Mouse (Mus musculus) ES-Bruce4 (cell line): Measurements from ENCODE around the gene Capn15. TPM values are rescaled to one million over a fixed set of nuclear protein-coding genes. Genes with fewer than 3 reads are reported as not detected.
A peak's percentile ranks its signal among the peaks of the same experiment; 100 is the strongest.

Source experiments
- H3K27ac ChIP-seq: 2 replicates; pipeline ENCODE4 v1.5.1; 2012; ENCODE audit warnings: low read length, inconsistent platforms; ENCODE audit not compliant: insufficient read depth
- H3K27me3 ChIP-seq: 2 replicates; pipeline ENCODE4 v1.6.1; 2012; ENCODE audit warnings: mild to moderate bottlenecking, low read length, inconsistent platforms; ENCODE audit not compliant: control insufficient read depth, poor library complexity, insufficient read depth, severe bottlenecking
- H3K36me3 ChIP-seq: 2 replicates; pipeline ENCODE4 v1.6.1; 2012; ENCODE audit warnings: inconsistent platforms, mild to moderate bottlenecking, low read length, moderate library complexity; ENCODE audit not compliant: control insufficient read depth, poor library complexity, insufficient read depth, severe bottlenecking
- H3K4me1 ChIP-seq: one replicate; pipeline ENCODE4 v1.8.1; 2011; ENCODE audit warnings: low read length; ENCODE audit not compliant: control insufficient read depth, insufficient read depth
- H3K4me3 ChIP-seq: 2 replicates; pipeline ENCODE4 v1.5.1; 2011; ENCODE audit warnings: low read depth, mild to moderate bottlenecking, low read length
- H3K9ac ChIP-seq: 2 replicates; pipeline ENCODE4 v1.6.1; 2012; ENCODE audit warnings: low read depth, mild to moderate bottlenecking, inconsistent platforms; ENCODE audit not compliant: poor library complexity, severe bottlenecking
- H3K9me3 ChIP-seq: replicated peaks from 2 replicates; pipeline ENCODE4 v1.6.1; 2012; ENCODE audit warnings: mild to moderate bottlenecking, low read length, inconsistent platforms; ENCODE audit not compliant: control insufficient read depth, poor library complexity, insufficient read depth, severe bottlenecking
- CTCF ChIP-seq: IDR thresholded peaks from one replicate; pipeline ENCODE4 v1.8.1; 2011; ENCODE audit warnings: low read depth, low read length
- EP300 ChIP-seq: IDR thresholded peaks from 2 replicates; pipeline ENCODE4 v1.6.1; 2011; ENCODE audit warnings: low read depth, low read length; ENCODE audit not compliant: insufficient read depth
- POLR2A ChIP-seq: IDR thresholded peaks from one replicate; pipeline ENCODE4 v1.8.1; 2011; ENCODE audit warnings: low read length; ENCODE audit not compliant: insufficient read depth
- polyA plus RNA-seq: library from polyadenylated mRNA; stranded (reverse); fragments of >200 nt; gene quantifications from 2 replicates; pipeline ENCODE4 v1.2.4, GENCODE M21; 2011; ENCODE audit warnings: low read depth; ENCODE audit not compliant: missing spikeins, insufficient read depth, insufficient read length

The Capn15 gene
- polyA plus RNA-seq, 1 experiment: 14.2 TPM

DNA sequence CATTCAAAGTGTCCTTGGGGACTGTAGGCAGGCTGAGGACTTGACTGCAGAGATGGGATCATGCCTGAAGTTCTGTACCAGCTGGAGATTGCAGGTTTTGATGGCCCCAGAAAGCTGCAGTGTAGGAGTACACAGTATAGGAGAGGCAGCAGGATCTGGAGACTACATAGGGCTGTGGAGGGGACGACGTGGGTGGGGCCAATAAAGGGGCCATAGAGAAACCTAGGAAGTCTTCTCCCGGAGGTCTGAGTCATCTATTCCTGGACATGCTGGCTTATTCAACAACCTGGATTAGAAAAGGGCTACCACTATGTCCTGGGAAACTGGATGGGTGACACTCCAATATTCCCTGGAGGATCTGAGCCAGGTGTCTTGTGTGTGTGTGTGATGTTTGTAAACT lies 29.9 kb downstream of the Capn15 start:
- H3K4me3 ChIP-seq: no peak overlapping the region
- H3K27me3 ChIP-seq: no peaks in the 10 kb centered on the region
- no peak overlapping the region for H3K9ac ChIP-seq
- no peaks in the 10 kb centered on the region for H3K36me3 ChIP-seq
- H3K4me1 ChIP-seq: no peaks in the 10 kb centered on the region
- H3K9me3 ChIP-seq: no peaks in the 10 kb centered on the region
- TF ChIP-seq EP300 (no peak), POLR2A (no peak), CTCF (no peak)
- no peak overlapping the region for H3K27ac ChIP-seq

DNA sequence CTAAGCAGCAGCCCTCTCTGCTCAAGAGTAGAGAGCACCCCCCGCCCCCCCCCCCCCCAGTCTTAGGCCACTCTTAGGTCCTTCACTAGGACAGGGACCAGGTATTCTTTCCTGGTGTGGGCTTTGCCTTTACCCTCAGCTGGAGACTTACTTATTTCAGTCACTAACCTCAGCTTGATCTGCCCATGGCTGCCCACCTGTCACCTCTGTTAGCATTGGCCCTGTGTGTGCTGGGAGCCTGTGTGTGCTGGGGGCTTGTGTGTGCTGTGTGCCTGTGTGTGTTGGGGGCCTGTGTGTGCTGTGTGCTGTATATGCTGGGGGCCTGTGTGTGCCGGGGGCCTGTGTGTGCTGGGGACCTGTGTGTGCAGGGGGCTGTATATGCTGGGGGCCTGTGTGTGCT lies 30.9 kb downstream of the Capn15 start:
- no peaks in the 10 kb centered on the region for H3K36me3 ChIP-seq
- TF ChIP-seq POLR2A (no peak), CTCF (no peak), EP300 (no peak)
- no peaks in the 10 kb centered on the region for H3K9me3 ChIP-seq
- no peak overlapping the region for H3K9ac ChIP-seq
- H3K4me1 ChIP-seq: no peaks in the 10 kb centered on the region
- no peak overlapping the region for H3K4me3 ChIP-seq
- H3K27ac ChIP-seq: no peak overlapping the region
- H3K27me3 ChIP-seq: no peaks in the 10 kb centered on the region

DNA sequence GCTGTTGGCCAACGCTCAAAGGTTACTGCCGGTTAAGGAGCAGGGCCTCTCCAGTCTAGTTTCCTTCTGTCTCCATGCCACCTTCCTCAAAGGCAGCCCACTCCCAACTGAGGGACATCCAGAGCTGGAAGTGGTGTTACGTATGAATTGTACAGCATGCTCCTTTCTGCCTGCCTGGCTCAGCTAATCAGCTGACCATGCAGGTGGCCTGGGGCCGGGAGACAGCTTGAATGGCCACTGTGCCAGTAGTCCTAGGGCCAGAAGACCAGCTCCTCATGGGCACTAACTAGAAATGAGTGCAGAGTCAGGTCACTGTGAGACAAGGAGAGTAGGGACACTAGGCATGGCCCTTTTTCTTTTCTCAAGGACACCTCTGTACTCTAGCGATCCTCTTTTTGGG lies 32.4 kb downstream of the Capn15 start:
- TF ChIP-seq EP300: no peak
- no peak for TF ChIP-seq CTCF
- TF ChIP-seq POLR2A: no peak
- Histone ChIP-seq H3K9ac (no peak overlapping the region), H3K4me3 (no peak overlapping the region), H3K9me3 (no peaks in the 10 kb centered on the region), H3K27me3 (no peaks in the 10 kb centered on the region), H3K36me3 (no peaks in the 10 kb centered on the region), H3K4me1 (no peaks in the 10 kb centered on the region), H3K27ac (no peak overlapping the region)

DNA sequence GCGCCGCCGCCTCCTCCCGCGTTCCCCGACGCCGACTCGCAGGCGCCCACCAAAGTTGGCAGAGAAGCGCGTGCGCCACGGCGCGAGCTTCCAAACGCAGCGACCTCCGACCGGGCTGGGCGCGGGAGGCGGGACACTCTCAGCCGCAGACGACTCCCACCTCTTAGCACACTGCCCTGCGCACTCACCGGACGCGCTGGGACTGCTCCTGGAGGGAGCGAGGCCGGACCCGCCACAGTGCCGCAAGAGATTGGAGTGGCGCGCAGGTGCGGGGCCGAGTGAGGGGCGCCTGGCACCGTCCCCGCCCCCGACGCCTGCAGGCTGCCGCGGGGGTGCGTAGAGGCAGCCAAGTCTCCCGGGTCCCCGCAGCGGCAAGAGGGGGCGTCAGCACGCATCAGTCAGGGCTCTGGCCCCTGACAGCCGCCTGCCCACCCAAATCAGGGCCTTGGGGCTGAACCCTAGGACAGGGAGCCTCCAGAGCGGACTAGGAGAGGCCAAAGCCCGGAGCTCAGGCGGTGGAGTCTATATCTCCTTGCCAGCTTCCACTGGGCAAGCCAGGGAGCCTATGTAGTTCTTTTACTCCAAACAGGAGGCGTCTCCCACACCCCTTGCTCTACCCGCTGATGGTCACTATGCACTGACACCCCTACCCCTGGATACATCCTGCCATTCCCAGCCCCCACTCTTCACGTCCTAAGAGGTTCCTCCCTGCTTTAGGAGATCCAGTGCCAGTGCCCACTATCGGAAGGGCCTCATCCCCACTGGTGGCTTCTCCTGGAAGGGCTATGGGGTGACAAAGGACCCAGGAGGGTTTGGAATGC lies 33.6 kb downstream of the Capn15 start, which contains the start of gene A930017K11Rik:
Gene A930017K11Rik, minus strand, starts transcription at position 763 of the 821 bp plus-strand sequence.
- Histone ChIP-seq H3K4me1 (no peaks in the 10 kb centered on the region), H3K27ac (no peak within 1 kb of the TSS), H3K36me3 (no peaks in the 10 kb centered on the region), H3K9me3 (no peaks in the 10 kb centered on the region), H3K4me3 (peak within 1 kb of the TSS; percentile 76), H3K9ac (peak within 1 kb of the TSS; percentile 47), H3K27me3 (no peaks in the 10 kb centered on the region)
- TF ChIP-seq EP300 (no peak), POLR2A (no peak), CTCF (no peak)

DNA sequence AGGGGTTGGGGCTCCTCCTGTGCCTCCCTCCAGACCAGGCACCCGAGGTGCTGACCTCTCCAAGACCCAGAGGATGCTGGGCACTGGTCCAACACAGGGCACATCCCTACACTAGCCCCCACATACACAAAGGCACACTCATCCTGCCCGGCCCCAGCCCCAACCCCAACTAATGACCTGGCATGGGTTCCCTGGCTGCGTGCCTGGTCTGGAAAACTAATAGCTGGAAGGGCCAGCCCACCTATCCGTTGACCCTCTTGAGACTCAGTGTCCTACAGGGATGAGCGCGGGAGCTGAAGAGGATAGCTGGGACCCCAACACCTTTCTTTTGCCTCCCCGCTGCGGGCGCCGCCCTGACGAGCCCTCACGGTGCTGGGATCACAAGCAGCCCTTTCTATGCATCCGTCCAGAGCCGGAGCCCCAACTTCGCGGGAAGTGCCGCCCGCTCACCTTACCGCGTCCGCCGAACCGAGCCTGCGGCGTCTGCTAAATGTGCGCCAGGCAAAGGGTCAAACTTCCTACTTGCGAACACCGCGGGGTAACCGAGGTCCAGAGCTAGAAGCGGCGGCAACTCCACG lies 34.3 kb downstream of the Capn15 start:
- H3K27ac ChIP-seq: no peak overlapping the region
- no peaks in the 10 kb centered on the region for H3K9me3 ChIP-seq
- peak overlapping the region; percentile 76 for H3K4me3 ChIP-seq
- H3K9ac ChIP-seq: peak overlapping the region; percentile 47
- no peaks in the 10 kb centered on the region for H3K4me1 ChIP-seq
- no peaks in the 10 kb centered on the region for H3K36me3 ChIP-seq
- no peaks in the 10 kb centered on the region for H3K27me3 ChIP-seq
- TF ChIP-seq POLR2A: no peak
- TF ChIP-seq CTCF: no peak

DNA sequence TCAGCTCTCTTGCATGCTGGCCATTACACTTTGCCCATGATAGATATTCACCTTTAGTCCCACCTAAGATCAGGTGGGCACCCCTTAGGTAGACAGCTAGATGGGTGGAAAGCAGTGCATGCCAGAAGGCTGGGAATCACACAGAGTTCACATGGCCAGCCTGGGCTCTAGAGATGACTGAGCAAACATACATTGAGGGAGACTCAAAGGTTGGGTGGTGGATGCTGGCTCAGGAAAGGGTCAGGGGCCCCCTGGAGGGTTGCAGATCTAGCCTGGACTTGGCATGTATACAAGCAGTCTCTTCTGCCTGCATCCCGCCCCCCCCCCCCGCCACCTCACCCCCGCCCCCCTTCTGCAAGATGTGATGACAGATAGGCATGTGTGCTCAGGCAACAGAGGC lies 34.9 kb downstream of the Capn15 start:
- no peak overlapping the region for H3K27ac ChIP-seq
- no peaks in the 10 kb centered on the region for H3K27me3 ChIP-seq
- no peak for TF ChIP-seq POLR2A
- TF ChIP-seq EP300: no peak
- no peak for TF ChIP-seq CTCF
- H3K9ac ChIP-seq: no peak overlapping the region
- H3K9me3 ChIP-seq: no peaks in the 10 kb centered on the region
- no peaks in the 10 kb centered on the region for H3K4me1 ChIP-seq
- H3K4me3 ChIP-seq: 0 out of 2 replicates have a peak overlapping the region, but pooled peaks have one; percentile 76
- no peaks in the 10 kb centered on the region for H3K36me3 ChIP-seq
